27 mouse cellular contexts compared by ENCODE assay signal in genomic region chr10:19884409-19884808, GRCm38 (mm10). TPM values are rescaled to one million over a fixed set of nuclear protein-coding genes. Genes with fewer than 3 reads are reported as not detected.
DNase-seq lines count a peak whose midpoint lies in the region; ATAC-seq lines count a peak whose summit lies in the region.
"Had no signal": no experiment of that assay in that cellular context is flagged by ENCODE, and none has a peak within 500 bp of the region (broad histone marks: within the 10 kb centered on the region; RNA-seq: fewer than 3 reads in every experiment).

No protein-coding gene starts in this region.

- peak; percentile 41 to 84 for DNase-seq in adrenal gland, adult (ENCODE audit: inconsistent age in 2 of 2, low spot score in 1 of 2)
- no peak for DNase-seq in adrenal gland, postnatal 25 days
- DNase-seq in 416B (ENCODE audit: low read depth): peak; percentile 48
- DNase-seq in adrenal gland, postnatal 10 days: peak; percentile 43
- DNase-seq in urinary bladder, postnatal 10 days (ENCODE audit: low spot score): no peak
- DNase-seq: B cell, adult 2 months; cerebellum, adult 18-20 months; cerebellum, adult 9-10 months; cerebellum, postnatal 14 days; gastrocnemius, postnatal 10 days; heart, adult 18-20 months; heart, postnatal 14 days; heart, postnatal 4 days had no signal

- 58% methylated on average over 4 of the region's 4 CpGs for WGBS in heart, embryonic 11.5 days (ENCODE audit: insufficient replicate concordance)

- H3K4me1 ChIP-seq in heart, embryonic 11.5 days (ENCODE audit: control insufficient read depth, insufficient read depth, low read length): no peaks in the 10 kb centered on the region
- H3K4me1 ChIP-seq: forebrain, embryonic 10.5 days; forebrain, embryonic 13.5 days; heart, embryonic 13.5 days had no signal

- H3K27me3 ChIP-seq in heart, embryonic 11.5 days (ENCODE audit: control insufficient read depth, insufficient read depth, low read length): no peaks in the 10 kb centered on the region
- H3K27me3 ChIP-seq: CH12.LX; forebrain, embryonic 13.5 days; heart, embryonic 13.5 days had no signal

- no peak overlapping the region for H3K4me3 ChIP-seq in heart, embryonic 11.5 days (ENCODE audit: low read depth, low read length)
- H3K4me3 ChIP-seq: forebrain, embryonic 10.5 days; forebrain, embryonic 13.5 days; heart, embryonic 13.5 days had no signal

- 0 out of 2 replicates have a peak, but pooled peaks have one; percentile 40 for ATAC-seq in megakaryocyte, adult 5-6 weeks (ENCODE audit: poor library complexity, severe bottlenecking)
- no peak for ATAC-seq in heart, embryonic 11.5 days (replicated peaks; ENCODE audit: insufficient number of reproducible peaks, low FRiP score, low TSS enrichment)
- ATAC-seq: forebrain, embryonic 13.5 days; forebrain, embryonic 16.5 days; hindbrain, postnatal 0 days; inflammation-experienced regulatory T-cells, adult 6 months; intestine, embryonic 16.5 days had no signal

- no peak overlapping the region for H3K27ac ChIP-seq in heart, embryonic 11.5 days (ENCODE audit: low read depth, low read length)
- H3K27ac ChIP-seq: forebrain, embryonic 10.5 days; forebrain, embryonic 13.5 days; heart, embryonic 13.5 days; hindbrain, embryonic 14.5 days; hindbrain, postnatal 0 days had no signal

- no peaks in the 10 kb centered on the region; the same call in 1 of the 2 replicates for H3K36me3 ChIP-seq in heart, embryonic 11.5 days (ENCODE audit: control insufficient read depth, insufficient read depth, low read length)

- H3K9me3 ChIP-seq in heart, embryonic 11.5 days (replicated peaks; ENCODE audit: control insufficient read depth, low read length): no peaks in the 10 kb centered on the region
- H3K9me3 ChIP-seq: forebrain, embryonic 10.5 days; forebrain, embryonic 13.5 days; G1E; heart, embryonic 13.5 days had no signal

- H3K4me2 ChIP-seq in heart, embryonic 11.5 days: no peak overlapping the region
- H3K4me2 ChIP-seq: forebrain, embryonic 13.5 days; heart, embryonic 13.5 days; hindbrain, embryonic 14.5 days had no signal

- H3K9ac ChIP-seq in heart, embryonic 11.5 days (ENCODE audit: low read depth, low read length): no peak overlapping the region
- H3K9ac ChIP-seq: forebrain, embryonic 13.5 days; heart, embryonic 13.5 days; hindbrain, embryonic 14.5 days had no signal

RNA-seq across cellular contexts. Expression of gene Pex7, which starts 23.1 kb away (rescaled TPM):
- total RNA-seq in adrenal gland, postnatal 25 days (2021): 47.3 and 57.8 TPM in 2 replicates
- total RNA-seq in adrenal gland, postnatal 10 days (2021): 10 to 100 TPM; 42.5 to 47.8 TPM
- 36.0 and 47.6 TPM in 2 replicates for total RNA-seq in megakaryocyte, adult 5-6 weeks (2015)
- 13.5 and 19.5 TPM in 2 replicates for total RNA-seq in megakaryocyte, adult 5-6 weeks (2017)
- polyA plus RNA-seq in heart, embryonic 11.5 days (2014; fragmentation: Nextera tagmentation; extraction: Ambion mirVana): 36.5 and 38.4 TPM in 2 replicates

RNA-seq across cellular contexts. Expression of gene Slc35d3, which starts 33.1 kb away (rescaled TPM):
- 9.5 and 16.5 TPM in 2 replicates for total RNA-seq in adrenal gland, postnatal 25 days (2021)
- 10 to 100 TPM; 10.2 to 11.7 TPM for total RNA-seq in adrenal gland, postnatal 10 days (2021)
- not detected in 2 replicates for total RNA-seq in megakaryocyte, adult 5-6 weeks (2015)
- total RNA-seq in megakaryocyte, adult 5-6 weeks (2017): 0.07 and 0.24 TPM in 2 replicates
- polyA plus RNA-seq in heart, embryonic 11.5 days (2014; fragmentation: Nextera tagmentation; extraction: Ambion mirVana): 2.1 and 2.5 TPM in 2 replicates
- total RNA-seq: gastrocnemius, adult 18-20 months; gastrocnemius, postnatal 10 days; heart, adult 18-20 months had no signal
- polyA plus RNA-seq: G1E; gonadal fat pad, adult 2 months; inflammation-experienced regulatory T-cells, adult 6 months had no signal

RNA-seq across cellular contexts. Expression of gene Map3k5, which starts 49.9 kb away (rescaled TPM):
- total RNA-seq in adrenal gland, postnatal 25 days (2021): 20.3 and 22.9 TPM in 2 replicates
- 10 to 100 TPM; 16.4 to 28.3 TPM for total RNA-seq in adrenal gland, postnatal 10 days (2021)
- total RNA-seq in megakaryocyte, adult 5-6 weeks (2015): 25.4 and 37.0 TPM in 2 replicates
- total RNA-seq in megakaryocyte, adult 5-6 weeks (2017): 36.7 and 42.4 TPM in 2 replicates
- 3.2 and 4.2 TPM in 2 replicates for polyA plus RNA-seq in heart, embryonic 11.5 days (2014; fragmentation: Nextera tagmentation; extraction: Ambion mirVana)

Comparison
In these comparisons a context has a peak if more than half of its experiments do, and no peak if none do; other contexts are left out.
1. DNase-seq: peak in adrenal gland, adult (2 of 2), 416B (single experiment) and adrenal gland, postnatal 10 days (single experiment); none in adrenal gland, postnatal 25 days (single experiment) and urinary bladder, postnatal 10 days (single experiment).